Mouse (Mus musculus) E14TG2a.4 (cell line): ENCODE measurements around the gene Xrcc6.

Source experiments
- CTCF ChIP-seq: conservative IDR thresholded peaks from 2 replicates; pipeline ENCODE4 v1.5.1; 2014; ENCODE audit warnings: low read length
- NANOG ChIP-seq: IDR thresholded peaks from 2 replicates; pipeline ENCODE4 v1.6.1; 2014; ENCODE audit warnings: borderline replicate concordance, low read length, mixed read lengths
- POU5F1 ChIP-seq: IDR thresholded peaks from 2 replicates; pipeline ENCODE4 v1.6.1; 2014; ENCODE audit warnings: low read length, borderline replicate concordance

DNA sequence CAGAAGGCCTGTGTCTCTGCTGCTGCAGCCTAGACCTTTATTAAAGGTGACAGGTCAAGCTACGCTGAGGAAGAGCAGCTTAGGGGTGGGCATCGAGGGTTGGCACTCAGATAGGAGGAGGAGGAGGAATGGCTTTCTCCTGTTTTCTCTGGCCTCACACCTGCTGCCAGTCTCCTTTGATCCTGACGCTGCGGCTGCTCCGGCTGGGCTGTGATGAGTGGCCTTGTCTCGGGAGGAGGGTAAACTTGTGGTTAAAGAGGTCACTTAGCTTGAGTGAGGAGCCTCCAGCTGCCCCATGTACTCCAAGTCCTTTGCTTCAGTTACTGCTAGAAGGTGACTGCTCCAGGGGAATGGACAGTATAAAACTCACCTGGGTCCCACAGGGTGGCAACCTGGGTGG, 6.4 kb downstream of the Xrcc6 start:
- TF ChIP-seq CTCF (no peak), NANOG (no peak), POU5F1 (no peak)
